Mouse (Mus musculus): Measurements from ENCODE around the gene Afmid. TPM values are rescaled to one million over a fixed set of nuclear protein-coding genes. Genes with fewer than 3 reads are reported as not detected.

Afmid gene
- total and polyA plus RNA-seq, 2 experiments from 2014 or later, result 3.6 to 8.8 TPM

GRCm38 (mm10) chr11:117871911-117872584 is 46.3 kb downstream of the Afmid start:
- Histone ChIP-seq H3K27ac (ENCODE audit: low read depth, low read length) (no peak overlapping the region), H3K4me1 (ENCODE audit: insufficient read depth) (0 out of 2 replicates have a peak, but pooled peaks cover 3% of the 10 kb centered on the region), H3K9ac (0 out of 2 replicates have a peak overlapping the region, but pooled peaks have one; percentile 71), H3K4me3 (ENCODE audit: low read depth, low read length) (no peak overlapping the region), H3K4me2 (ENCODE audit: low read depth) (peak overlapping the region; percentile 92; the same call in 1 of the 2 replicates), H3K9me3 (ENCODE audit: low read length) (no peaks in the 10 kb centered on the region), H3K27me3 (ENCODE audit: insufficient read depth, low read length) (no peaks in the 10 kb centered on the region), H3K36me3 (ENCODE audit: insufficient read depth) (no peaks in the 10 kb centered on the region)
- TF ChIP-seq CTCF (IDR thresholded peaks at IDR 0.05; ENCODE audit: low read depth), result no peak
- WGBS, result 69% methylated on average over 12 of the region's 12 CpGs
- DNase-seq (no peak), ATAC-seq (no peak)

- H3K9ac ChIP-seq, result peak within 1 kb of the TSS; percentile 71
- ATAC-seq, result peak; percentile 84
Observed at GRCm38 (mm10) chr11:117872861-117873608, 47.3 kb downstream of the Afmid start, which contains the start of gene Tha1. Gene Tha1 (minus strand): TSS chr11:117873481.

GRCm38 (mm10) chr11:117874419-117874818 is 48.7 kb downstream of the Afmid start:
- no peak for DNase-seq

More at GRCm38 (mm10) chr11:117872861-117873608, 47.3 kb downstream of the Afmid start, which contains the start of gene Tha1:
- Histone ChIP-seq H3K27me3 (ENCODE audit: insufficient read depth, low read length) (no peaks in the 10 kb centered on the region), H3K4me3 (ENCODE audit: low read depth, low read length) (peak within 1 kb of the TSS; percentile 68), H3K27ac (ENCODE audit: low read depth, low read length) (no peak within 1 kb of the TSS), H3K4me2 (ENCODE audit: low read depth) (peak within 1 kb of the TSS; percentile 92), H3K36me3 (ENCODE audit: insufficient read depth) (no peaks in the 10 kb centered on the region), H3K9me3 (ENCODE audit: low read length) (no peaks in the 10 kb centered on the region), H3K4me1 (ENCODE audit: insufficient read depth) (0 out of 2 replicates have a peak, but pooled peaks cover 3% of the 10 kb centered on the region)
- WGBS, result 2% methylated on average over 51 of the region's 51 CpGs
- DNase-seq, result peak; percentile 79
- no peak for TF ChIP-seq CTCF (IDR thresholded peaks at IDR 0.05; ENCODE audit: low read depth)

DNA sequence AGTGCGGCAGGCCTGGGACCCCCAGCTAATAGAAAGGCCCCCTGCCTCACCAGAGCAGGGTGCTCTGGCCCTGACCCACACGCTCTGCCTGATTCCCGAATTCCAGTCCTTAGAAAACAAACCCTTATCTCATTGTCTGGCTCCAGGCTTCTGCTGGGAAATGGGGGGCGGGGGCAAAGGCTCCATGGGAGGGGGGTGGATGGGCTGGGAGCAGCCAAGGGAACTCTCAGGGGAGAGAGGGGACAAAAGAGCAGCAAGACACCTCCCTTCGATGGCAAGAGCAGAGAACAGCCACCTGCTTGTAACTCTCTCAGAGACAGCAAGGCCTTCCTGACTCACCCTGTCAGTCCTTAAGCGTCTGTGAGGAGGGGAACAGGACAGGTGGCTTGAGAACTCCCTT is 50.0 kb downstream of the Afmid start:
- WGBS, result 26% methylated on average over 6 of the region's 6 CpGs
- Histone ChIP-seq H3K9me3 (ENCODE audit: low read length) (no peaks in the 10 kb centered on the region), H3K4me2 (ENCODE audit: low read depth) (no peak overlapping the region), H3K27ac (ENCODE audit: low read depth, low read length) (no peak overlapping the region), H3K27me3 (ENCODE audit: insufficient read depth, low read length) (no peaks in the 10 kb centered on the region), H3K36me3 (ENCODE audit: insufficient read depth) (no peaks in the 10 kb centered on the region), H3K9ac (no peak overlapping the region), H3K4me1 (ENCODE audit: insufficient read depth) (0 out of 2 replicates have a peak, but pooled peaks cover 3% of the 10 kb centered on the region), H3K4me3 (ENCODE audit: low read depth, low read length) (no peak overlapping the region)
- TF ChIP-seq CTCF (IDR thresholded peaks at IDR 0.05; ENCODE audit: low read depth), result no peak
- DNase-seq (no peak), ATAC-seq (no peak)

More at GRCm38 (mm10) chr11:117874419-117874818, 48.7 kb downstream of the Afmid start:
- 61% methylated on average over 4 of the region's 4 CpGs for WGBS
- Histone ChIP-seq H3K9me3 (ENCODE audit: low read length) (no peaks in the 10 kb centered on the region), H3K4me2 (ENCODE audit: low read depth) (no peak overlapping the region), H3K27ac (ENCODE audit: low read depth, low read length) (no peak overlapping the region), H3K36me3 (ENCODE audit: insufficient read depth) (no peaks in the 10 kb centered on the region), H3K4me1 (ENCODE audit: insufficient read depth) (0 out of 2 replicates have a peak, but pooled peaks cover 3% of the 10 kb centered on the region), H3K9ac (no peak overlapping the region), H3K4me3 (ENCODE audit: low read depth, low read length) (no peak overlapping the region), H3K27me3 (ENCODE audit: insufficient read depth, low read length) (no peaks in the 10 kb centered on the region)
- no peak for ATAC-seq
- peak; percentile 63 for TF ChIP-seq CTCF (IDR thresholded peaks at IDR 0.05; ENCODE audit: low read depth)

- ATAC-seq (peak; percentile 81), DNase-seq (peak; percentile 60)
- peak overlapping the region; percentile 34; the same call in 1 of the 2 replicates for H3K4me2 ChIP-seq (ENCODE audit: low read depth)
- no peaks in the 10 kb centered on the region for H3K27me3 ChIP-seq (ENCODE audit: insufficient read depth, low read length)
- H3K4me3 ChIP-seq (ENCODE audit: low read depth, low read length), result no peak overlapping the region
- 14% methylated on average over 13 of the region's 13 CpGs for WGBS
- no peaks in the 10 kb centered on the region for H3K36me3 ChIP-seq (ENCODE audit: insufficient read depth)
- no peaks in the 10 kb centered on the region for H3K4me1 ChIP-seq (ENCODE audit: insufficient read depth)
- H3K9ac ChIP-seq, result peak overlapping the region; percentile 25; the same call in 1 of the 2 replicates
- no peak overlapping the region for H3K27ac ChIP-seq (ENCODE audit: low read depth, low read length)
- H3K9me3 ChIP-seq (ENCODE audit: low read length), result no peaks in the 10 kb centered on the region
- no peak for TF ChIP-seq CTCF (IDR thresholded peaks at IDR 0.05; ENCODE audit: low read depth)
Observed at GRCm38 (mm10) chr11:117877917-117878745, 52.4 kb downstream of the Afmid start.

DNA sequence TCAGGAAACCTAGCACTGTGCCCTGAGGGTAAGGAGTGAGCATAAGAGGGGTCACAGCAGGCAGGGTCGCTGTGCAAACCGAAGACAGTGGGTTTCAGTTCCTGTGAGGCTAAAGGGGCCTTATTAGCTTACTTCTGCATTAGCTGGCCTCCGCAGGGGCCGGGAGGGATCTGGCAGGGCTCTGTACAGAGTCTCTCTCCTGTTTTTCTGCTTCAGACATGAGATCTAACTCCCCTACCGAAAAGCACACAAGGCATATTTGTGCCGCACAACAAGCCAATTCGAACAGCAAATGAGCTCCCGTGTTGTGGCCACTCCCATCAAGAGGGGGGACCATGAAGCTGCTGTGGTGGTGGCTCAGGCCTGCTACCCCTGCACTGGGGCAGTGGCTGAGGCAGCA is 53.2 kb downstream of the Afmid start:
- DNase-seq (peak; percentile 13), ATAC-seq (peak; percentile 30)
- H3K4me1 ChIP-seq (ENCODE audit: insufficient read depth), result no peaks in the 10 kb centered on the region
- H3K4me3 ChIP-seq (ENCODE audit: low read depth, low read length), result no peak overlapping the region
- no peaks in the 10 kb centered on the region for H3K27me3 ChIP-seq (ENCODE audit: insufficient read depth, low read length)
- no peak overlapping the region for H3K9ac ChIP-seq
- H3K36me3 ChIP-seq (ENCODE audit: insufficient read depth), result no peaks in the 10 kb centered on the region
- H3K4me2 ChIP-seq (ENCODE audit: low read depth), result peak overlapping the region; percentile 34; the same call in 1 of the 2 replicates
- WGBS, result 7% methylated on average over 8 of the region's 8 CpGs
- no peak for TF ChIP-seq CTCF (IDR thresholded peaks at IDR 0.05; ENCODE audit: low read depth)
- no peak overlapping the region for H3K27ac ChIP-seq (ENCODE audit: low read depth, low read length)
- H3K9me3 ChIP-seq (ENCODE audit: low read length), result no peaks in the 10 kb centered on the region
